Mouse (Mus musculus): ENCODE results near the gene E4f1. TPM values are rescaled to one million over a fixed set of nuclear protein-coding genes. Genes with fewer than 3 reads are reported as not detected.

E4f1 gene
- polyA plus RNA-seq, 1 experiment from 2014 or later = 41.9 TPM

- H3K36me3 ChIP-seq = peaks cover 52% of the 10 kb centered on the region
- H3K4me3 ChIP-seq = no peak overlapping the region
- 84% methylated on average over 3 of the region's 3 CpGs for WGBS
- H3K4me1 ChIP-seq (replicated peaks) = peaks cover 27% of the 10 kb centered on the region
- ATAC-seq (ENCODE audit: low FRiP score) = no peak
- no peaks in the 10 kb centered on the region for H3K27me3 ChIP-seq
- peak overlapping the region; percentile 35; the same call in 1 of the 2 replicates for H3K9ac ChIP-seq
- H3K4me2 ChIP-seq = no peak overlapping the region
- peak overlapping the region; percentile 23; the same call in 1 of the 2 replicates for H3K27ac ChIP-seq
- no peaks in the 10 kb centered on the region for H3K9me3 ChIP-seq
Measured at GRCm38 (mm10) chr17:24495443-24495842, 25.3 kb upstream of the E4f1 start.

- Histone ChIP-seq H3K27ac (peak overlapping the region; percentile 18; the same call in 1 of the 2 replicates), H3K4me3 (no peak overlapping the region), H3K4me2 (no peak overlapping the region), H3K4me1 (replicated peaks) (peaks cover 34% of the 10 kb centered on the region), H3K9me3 (no peaks in the 10 kb centered on the region), H3K9ac (0 out of 2 replicates have a peak overlapping the region, but pooled peaks have one; percentile 29), H3K36me3 (peaks cover 45% of the 10 kb centered on the region), H3K27me3 (no peaks in the 10 kb centered on the region)
- 29% methylated on average over 2 of the region's 2 CpGs for WGBS
- ATAC-seq (ENCODE audit: low FRiP score) = no peak
Measured at GRCm38 (mm10) chr17:24494627-24495335, 24.7 kb upstream of the E4f1 start.

- H3K4me3 ChIP-seq = peak overlapping the region; percentile 87
- ATAC-seq (ENCODE audit: low FRiP score) = no peak
- H3K4me2 ChIP-seq = peak overlapping the region; percentile 91
- H3K9me3 ChIP-seq = no peaks in the 10 kb centered on the region
- H3K4me1 ChIP-seq (replicated peaks) = peaks cover 56% of the 10 kb centered on the region
- H3K27ac ChIP-seq = peak overlapping the region; percentile 99
- H3K27me3 ChIP-seq = 0 out of 2 replicates have a peak, but pooled peaks cover 4% of the 10 kb centered on the region
- 65% methylated on average over 4 of the region's 4 CpGs for WGBS
- H3K36me3 ChIP-seq = peaks cover 1% of the 10 kb centered on the region
- peak overlapping the region; percentile 97 for H3K9ac ChIP-seq
Measured at GRCm38 (mm10) chr17:24490399-24490798, 20.3 kb upstream of the E4f1 start.

GRCm38 (mm10) chr17:24489265-24490030 lies 19.3 kb upstream of the E4f1 start:
- ATAC-seq (ENCODE audit: low FRiP score) = peak; percentile 35
- no peaks in the 10 kb centered on the region for H3K36me3 ChIP-seq
- 9% methylated on average over 19 of the region's 19 CpGs for WGBS

GRCm38 (mm10) chr17:24488662-24489264 lies 18.6 kb upstream of the E4f1 start:
- peak; percentile 78 for ATAC-seq (ENCODE audit: low FRiP score)
- under 1% methylated on average over 64 of the region's 81 CpGs for WGBS

More at GRCm38 (mm10) chr17:24489265-24490030, 19.3 kb upstream of the E4f1 start:
- Histone ChIP-seq H3K4me3 (peak overlapping the region; percentile 87), H3K4me2 (peak overlapping the region; percentile 91), H3K27ac (peak overlapping the region; percentile 99), H3K27me3 (0 out of 2 replicates have a peak, but pooled peaks cover 4% of the 10 kb centered on the region), H3K9ac (peak overlapping the region; percentile 97), H3K9me3 (no peaks in the 10 kb centered on the region), H3K4me1 (replicated peaks) (peaks cover 52% of the 10 kb centered on the region)

GRCm38 (mm10) chr17:24488186-24488661 lies 18.1 kb upstream of the E4f1 start, which contains the start of gene Caskin1:
TSS of gene Caskin1 (plus strand) at chr17:24488601.
- ATAC-seq (ENCODE audit: low FRiP score) = peak; percentile 67
- no peaks in the 10 kb centered on the region for H3K36me3 ChIP-seq
- H3K27ac ChIP-seq = peak within 1 kb of the TSS; percentile 99
- peak within 1 kb of the TSS; percentile 97 for H3K9ac ChIP-seq
- peaks cover 49% of the 10 kb centered on the region for H3K4me1 ChIP-seq (replicated peaks)
- H3K9me3 ChIP-seq = no peaks in the 10 kb centered on the region
- H3K27me3 ChIP-seq = 0 out of 2 replicates have a peak, but pooled peaks cover 4% of the 10 kb centered on the region
- peak within 1 kb of the TSS; percentile 87 for H3K4me3 ChIP-seq
- H3K4me2 ChIP-seq = peak within 1 kb of the TSS; percentile 91
- under 1% methylated on average over 45 of the region's 45 CpGs for WGBS

More at GRCm38 (mm10) chr17:24488662-24489264, 18.6 kb upstream of the E4f1 start:
- H3K9me3 ChIP-seq = no peaks in the 10 kb centered on the region
- H3K4me1 ChIP-seq (replicated peaks) = peaks cover 49% of the 10 kb centered on the region
- H3K27ac ChIP-seq = peak overlapping the region; percentile 99
- H3K27me3 ChIP-seq = 0 out of 2 replicates have a peak, but pooled peaks cover 4% of the 10 kb centered on the region
- no peaks in the 10 kb centered on the region for H3K36me3 ChIP-seq
- peak overlapping the region; percentile 91 for H3K4me2 ChIP-seq
- H3K4me3 ChIP-seq = peak overlapping the region; percentile 87
- H3K9ac ChIP-seq = peak overlapping the region; percentile 97

- Histone ChIP-seq H3K9me3 (no peaks in the 10 kb centered on the region), H3K9ac (peak overlapping the region; percentile 58), H3K27ac (peak overlapping the region; percentile 85), H3K27me3 (0 out of 2 replicates have a peak, but pooled peaks cover 4% of the 10 kb centered on the region), H3K4me1 (replicated peaks) (peaks cover 33% of the 10 kb centered on the region), H3K4me2 (peak overlapping the region; percentile 21; the same call in 1 of the 2 replicates), H3K36me3 (no peaks in the 10 kb centered on the region), H3K4me3 (no peak overlapping the region)
- no peak for ATAC-seq (ENCODE audit: low FRiP score)
- 46% methylated on average over 10 of the region's 11 CpGs for WGBS
Measured at GRCm38 (mm10) chr17:24485090-24485860, 15.2 kb upstream of the E4f1 start.

- Histone ChIP-seq H3K27ac (no peak overlapping the region), H3K4me3 (no peak overlapping the region)
- 64% methylated on average over 3 of the region's 3 CpGs for WGBS
Measured at GRCm38 (mm10) chr17:24483495-24483894, 13.4 kb upstream of the E4f1 start.

GRCm38 (mm10) chr17:24481027-24481815 lies 11.1 kb upstream of the E4f1 start:
- H3K4me1 ChIP-seq (replicated peaks) = peaks cover 31% of the 10 kb centered on the region
- H3K4me3 ChIP-seq = no peak overlapping the region
- no peak overlapping the region for H3K27ac ChIP-seq
- H3K36me3 ChIP-seq = peaks cover 11% of the 10 kb centered on the region
- no peak overlapping the region for H3K4me2 ChIP-seq
- no peaks in the 10 kb centered on the region for H3K9me3 ChIP-seq
- ATAC-seq (ENCODE audit: low FRiP score) = no peak
- 95% methylated on average over 20 of the region's 20 CpGs for WGBS
- no peak overlapping the region for H3K9ac ChIP-seq
- no peaks in the 10 kb centered on the region for H3K27me3 ChIP-seq

More at GRCm38 (mm10) chr17:24483495-24483894, 13.4 kb upstream of the E4f1 start:
- H3K4me1 ChIP-seq (replicated peaks) = peaks cover 28% of the 10 kb centered on the region
- no peak overlapping the region for H3K9ac ChIP-seq
- H3K36me3 ChIP-seq = no peaks in the 10 kb centered on the region
- H3K4me2 ChIP-seq = no peak overlapping the region
- no peak for ATAC-seq (ENCODE audit: low FRiP score)
- H3K9me3 ChIP-seq = no peaks in the 10 kb centered on the region
- H3K27me3 ChIP-seq = 0 out of 2 replicates have a peak, but pooled peaks cover 4% of the 10 kb centered on the region

GRCm38 (mm10) chr17:24480201-24480826 lies 10.2 kb upstream of the E4f1 start:
- Histone ChIP-seq H3K4me2 (0 out of 2 replicates have a peak overlapping the region, but pooled peaks have one; percentile 8), H3K27ac (peak overlapping the region; percentile 18; the same call in 1 of the 2 replicates), H3K9ac (no peak overlapping the region), H3K36me3 (peaks cover 20% of the 10 kb centered on the region), H3K4me3 (no peak overlapping the region), H3K27me3 (no peaks in the 10 kb centered on the region), H3K9me3 (no peaks in the 10 kb centered on the region), H3K4me1 (replicated peaks) (peaks cover 25% of the 10 kb centered on the region)
- 41% methylated on average over 3 of the region's 3 CpGs for WGBS
- ATAC-seq (ENCODE audit: low FRiP score) = no peak

Measured in hindbrain, embryonic 13.5 days (tissue).